Mouse (Mus musculus) olfactory bulb, adult 2 months (tissue): ENCODE measurements around the gene Il2rg.

ENCODE experiments used
- CTCF ChIP-seq: fragments of 200-500 bp; IDR thresholded peaks from 2 replicates; pipeline ENCODE4 v1.5.1; 2012; ENCODE audit warnings: low read depth, mild to moderate bottlenecking, low read length, moderate library complexity; ENCODE audit not compliant: insufficient read depth
- POLR2A ChIP-seq: fragments of 200-500 bp; IDR thresholded peaks from 2 replicates; pipeline ENCODE4 v1.6.1; 2012; ENCODE audit warnings: mild to moderate bottlenecking, low read depth, low read length, moderate library complexity; ENCODE audit not compliant: insufficient read depth

DNA sequence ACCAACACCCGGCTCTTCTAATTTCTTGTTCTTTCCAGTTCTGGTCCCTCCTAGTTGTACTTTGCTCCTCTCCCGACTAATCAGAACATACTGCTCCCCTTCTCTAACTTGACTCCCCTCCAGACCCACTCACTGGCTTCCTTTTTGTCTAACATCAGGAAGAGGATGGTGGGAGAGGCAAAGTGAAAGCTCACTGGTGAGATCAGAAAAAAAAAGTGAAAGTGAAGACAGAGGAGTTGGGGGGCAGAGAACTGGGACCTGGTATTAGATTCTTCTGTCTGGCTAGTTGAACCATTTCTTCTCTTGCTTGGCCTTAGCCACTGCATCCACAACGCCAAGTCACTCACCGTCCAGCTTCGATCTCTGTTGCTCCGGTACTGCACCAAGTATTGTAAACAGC is 1.4 kb downstream of the Il2rg start:
- no peak for TF ChIP-seq CTCF
- no peak for TF ChIP-seq POLR2A
